Mouse (Mus musculus) bone marrow, adult 2 months (tissue): ENCODE data around the gene Stxbp3.

Experiments
- CTCF ChIP-seq: fragments of 200-500 bp; IDR thresholded peaks from 2 replicates; pipeline ENCODE4 v1.5.1; 2011; ENCODE audit warnings: low read length, control low read depth; ENCODE audit not compliant: control insufficient read depth, insufficient read depth
- POLR2A ChIP-seq: fragments of 200-500 bp; IDR thresholded peaks from 2 replicates; pipeline ENCODE4 v1.6.1; 2011; ENCODE audit warnings: low read depth, mild to moderate bottlenecking, control low read depth, low read length, borderline replicate concordance; ENCODE audit not compliant: control insufficient read depth

DNA sequence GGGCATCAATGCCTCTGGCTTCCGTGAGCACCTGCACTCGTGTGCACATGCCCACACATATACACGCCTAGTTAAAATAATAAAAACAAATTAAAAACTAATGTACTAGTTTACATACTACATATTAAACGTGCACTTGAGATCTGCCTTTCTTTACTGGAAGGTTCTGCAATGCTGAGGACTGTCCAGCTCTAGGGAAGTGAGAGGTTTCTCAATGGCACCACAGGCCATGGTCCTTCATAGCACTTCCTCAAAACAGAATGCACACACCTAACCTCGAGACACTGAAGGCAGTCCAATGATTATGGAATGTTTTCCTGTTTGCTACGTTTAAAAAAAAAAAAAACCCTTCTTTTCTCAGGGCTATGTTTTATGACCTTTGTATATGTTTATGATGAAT is 42.6 kb downstream of the Stxbp3 start:
- TF ChIP-seq POLR2A (no peak), CTCF (no peak)
